Mouse (Mus musculus) lung, postnatal 0 days (tissue): Measurements from ENCODE around the gene 1700109H08Rik. TPM values are rescaled to one million over a fixed set of nuclear protein-coding genes. Genes with fewer than 3 reads are reported as not detected.
"Not testable (repeated sequence)": the region's sequence is repeated elsewhere in the genome, so short reads cannot be mapped to it uniquely, and the experiment has no call there.

Experiments
- ATAC-seq: fragments of 200-750 bp; cut with Nextera tagmentation; 2 replicates; pipeline ENCODE4 v1.8.0; 2017; ENCODE audit warnings: moderate library complexity
- DNase-seq: peaks from one replicate; pipeline ENCODE4 v3.0.0-alpha.2; 2016; ENCODE audit warnings: low spot score
- H3K27ac ChIP-seq: fragments of 300-500 bp; sonication (generic); 2 replicates; pipeline ENCODE4 v1.5.1; 2014; ENCODE audit warnings: antibody characterized with exemption, mild to moderate bottlenecking, low read length, mixed read lengths
- H3K27me3 ChIP-seq: fragments of 300-500 bp; sonication (generic); replicated peaks from 2 replicates; pipeline ENCODE4 v1.6.1; 2014; ENCODE audit warnings: low read length, mixed read lengths; ENCODE audit not compliant: insufficient read depth
- H3K36me3 ChIP-seq: fragments of 300-500 bp; sonication (generic); 2 replicates; pipeline ENCODE4 v1.6.1; 2014; ENCODE audit warnings: low read length, mixed read lengths; ENCODE audit not compliant: insufficient read depth
- H3K4me1 ChIP-seq: fragments of 300-500 bp; sonication (generic); 2 replicates; pipeline ENCODE4 v1.6.1; 2014; ENCODE audit warnings: antibody characterized with exemption, low read depth, low read length, mixed read lengths; ENCODE audit not compliant: insufficient read depth
- H3K4me2 ChIP-seq: fragments of 300-500 bp; sonication (generic); replicated peaks from 2 replicates; pipeline ENCODE4 v1.6.1; 2014; ENCODE audit warnings: low read depth, mild to moderate bottlenecking, low read length, moderate library complexity, mixed read lengths
- H3K4me3 ChIP-seq: fragments of 300-500 bp; sonication (generic); 2 replicates; pipeline ENCODE4 v1.5.1; 2014; ENCODE audit warnings: low read depth, low read length
- H3K9ac ChIP-seq: fragments of 300-500 bp; sonication (generic); replicated peaks from 2 replicates; pipeline ENCODE4 v1.6.1; 2014; ENCODE audit warnings: low read depth, mild to moderate bottlenecking
- H3K9me3 ChIP-seq: fragments of 300-500 bp; sonication (generic); 2 replicates; pipeline ENCODE4 v1.6.1; 2016; ENCODE audit warnings: low read length, mixed read lengths
- CTCF ChIP-seq: IDR thresholded peaks from 2 replicates; pipeline ENCODE4 v1.5.1; 2016; ENCODE audit warnings: antibody characterized with exemption, mild to moderate bottlenecking
- EP300 ChIP-seq: IDR thresholded peaks from 2 replicates; pipeline ENCODE4 v1.6.1; 2016; ENCODE audit warnings: antibody characterized with exemption, mild to moderate bottlenecking, control low read depth
- WGBS: fragments of 180-500 bp; shearing (Covaris S2); extraction: QIAGEN DNeasy Blood & Tissue Kit; methylation state at CpG from one replicate; pipeline ENCODE4 v1.1.7; 2014; 5-methylcytosine and 5-hydroxymethylcytosine counted together
- polyA plus RNA-seq: library from polyadenylated mRNA; unstranded; fragments of >200 nt; fragmentation: Nextera tagmentation; extraction: Ambion mirVana; gene quantifications from 2 replicates; pipeline ENCODE4 v1.2.1, GENCODE M21; 2015

1700109H08Rik gene
- polyA plus RNA-seq, 1 experiment from 2014 or later: 0.84 TPM

DNA sequence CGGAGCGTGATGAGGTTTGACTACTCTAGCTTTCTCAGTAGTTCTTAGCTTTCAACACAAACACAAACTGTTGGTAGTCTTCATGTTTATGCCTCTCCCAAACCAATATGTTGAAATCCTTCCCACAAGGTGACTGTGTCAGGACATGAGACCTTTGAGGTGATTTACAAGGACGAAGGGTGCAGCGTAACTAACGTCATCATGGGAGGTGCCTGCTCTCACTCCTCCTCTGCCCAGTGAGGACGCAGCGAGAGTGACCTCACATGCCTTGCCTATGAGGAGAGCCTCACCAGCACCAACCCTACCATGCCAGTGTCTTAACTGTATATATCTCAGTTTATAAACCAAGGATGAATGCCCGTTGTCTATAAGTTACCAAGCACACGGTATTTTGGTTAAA lies 35.7 kb downstream of the 1700109H08Rik start:
- no peak for ATAC-seq
- Histone ChIP-seq H3K36me3 (peaks cover 21% of the 10 kb centered on the region), H3K9ac (no peak overlapping the region), H3K9me3 (no peaks in the 10 kb centered on the region), H3K27ac (no peak overlapping the region), H3K4me2 (no peak overlapping the region), H3K4me1 (no peaks in the 10 kb centered on the region), H3K4me3 (no peak overlapping the region), H3K27me3 (no peaks in the 10 kb centered on the region)
- no peak for DNase-seq
- TF ChIP-seq EP300 (no peak), CTCF (no peak)
- 95% methylated on average over 9 of the region's 9 CpGs for WGBS

DNA sequence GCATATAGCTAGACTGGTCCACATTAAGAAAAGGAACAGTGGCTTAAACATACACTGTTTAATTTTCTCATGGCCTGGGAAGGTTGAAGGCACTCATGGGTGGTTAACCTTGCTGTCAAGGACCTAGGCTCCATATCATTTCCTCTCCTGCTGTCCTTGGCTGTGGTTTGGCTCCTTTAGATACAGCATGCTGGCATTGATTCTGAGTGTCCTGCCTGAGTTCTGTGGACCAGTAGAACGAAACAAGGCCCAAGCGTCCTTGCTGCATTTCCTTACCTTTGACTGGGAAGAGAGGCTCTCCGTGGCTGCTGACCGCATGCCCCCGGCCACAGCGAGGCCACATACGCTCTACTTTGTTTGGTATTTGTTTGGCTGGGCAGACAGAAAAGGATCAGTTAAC lies 37.9 kb downstream of the 1700109H08Rik start:
- no peak for DNase-seq
- WGBS: 96% methylated on average over 7 of the region's 7 CpGs
- Histone ChIP-seq H3K27ac (no peak overlapping the region), H3K4me3 (no peak overlapping the region), H3K36me3 (peaks cover 21% of the 10 kb centered on the region), H3K9me3 (no peaks in the 10 kb centered on the region), H3K27me3 (no peaks in the 10 kb centered on the region), H3K4me1 (no peaks in the 10 kb centered on the region), H3K4me2 (no peak overlapping the region), H3K9ac (no peak overlapping the region)
- no peak for ATAC-seq
- TF ChIP-seq CTCF: no peak
- no peak for TF ChIP-seq EP300

DNA sequence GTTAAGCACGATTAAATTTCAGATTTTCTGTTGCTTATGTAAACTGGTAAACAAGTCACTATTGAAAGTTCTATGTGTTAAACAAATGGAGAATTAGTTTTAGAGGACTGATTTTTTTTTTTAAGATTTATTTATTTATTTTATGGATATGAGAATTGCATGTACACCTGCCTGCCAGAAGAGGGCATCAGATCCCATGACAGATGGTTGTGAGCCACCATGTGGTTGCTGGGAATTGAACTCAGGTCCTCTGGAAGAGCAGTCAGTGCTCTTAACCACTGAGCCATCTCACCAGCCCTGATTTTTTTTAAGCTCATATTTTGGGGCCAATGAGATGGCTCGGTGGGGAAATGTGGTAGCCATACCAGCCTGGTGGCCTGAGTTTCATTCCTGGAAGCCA lies 40.5 kb downstream of the 1700109H08Rik start:
- WGBS: 96% methylated on average over 2 of the region's 2 CpGs
- H3K4me2 ChIP-seq, H3K9me3 ChIP-seq, H3K27me3 ChIP-seq, ATAC-seq, H3K4me3 ChIP-seq, H3K4me1 ChIP-seq, H3K9ac ChIP-seq, H3K36me3 ChIP-seq, H3K27ac ChIP-seq, DNase-seq: not testable (repeated sequence)

DNA sequence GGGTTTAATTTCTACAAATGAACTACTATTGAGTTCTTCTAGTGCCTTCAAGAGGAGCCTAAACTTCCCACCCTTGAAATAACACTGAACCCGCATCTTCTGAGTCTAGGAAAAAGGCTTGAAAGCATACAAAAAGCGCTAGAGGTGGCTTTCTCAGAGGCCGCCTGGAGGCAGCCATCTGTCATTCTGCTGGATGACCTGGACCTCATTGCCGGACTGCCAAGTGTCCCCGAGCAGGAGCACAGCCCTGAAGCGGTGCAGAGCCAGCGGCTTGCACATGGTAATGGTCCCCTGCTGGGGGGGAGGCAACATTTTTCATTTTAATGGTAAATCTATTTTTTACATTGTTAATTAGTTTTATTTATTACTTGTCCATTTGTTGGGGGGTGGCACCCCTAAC lies 49.1 kb downstream of the 1700109H08Rik start:
- H3K4me2 ChIP-seq: no peak overlapping the region
- no peak overlapping the region for H3K9ac ChIP-seq
- WGBS: 87% methylated on average over 7 of the region's 7 CpGs
- DNase-seq (no peak), ATAC-seq (no peak)
- peaks cover 5% of the 10 kb centered on the region; the same call in 1 of the 2 replicates for H3K36me3 ChIP-seq
- no peak overlapping the region for H3K4me3 ChIP-seq
- H3K27me3 ChIP-seq: no peaks in the 10 kb centered on the region
- no peak for TF ChIP-seq CTCF
- no peak for TF ChIP-seq EP300
- no peaks in the 10 kb centered on the region for H3K4me1 ChIP-seq
- no peak overlapping the region for H3K27ac ChIP-seq
- no peaks in the 10 kb centered on the region for H3K9me3 ChIP-seq

DNA sequence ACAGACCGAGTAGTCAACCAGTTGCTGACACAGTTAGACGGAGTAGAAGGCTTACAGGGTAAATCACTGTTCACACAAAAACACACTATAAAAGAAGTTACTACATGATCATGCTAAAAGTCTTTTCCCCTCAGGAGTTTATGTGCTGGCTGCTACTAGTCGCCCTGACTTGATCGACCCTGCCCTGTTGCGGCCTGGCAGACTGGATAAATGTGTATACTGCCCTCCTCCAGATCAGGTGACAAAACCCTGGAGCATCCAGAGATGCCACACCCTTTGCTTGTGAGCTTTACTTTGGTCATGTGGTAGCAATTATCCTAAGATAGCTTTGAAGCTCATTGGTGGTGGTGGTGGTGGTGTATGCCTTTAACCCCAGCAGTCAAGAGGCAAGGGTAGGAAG lies 58.7 kb downstream of the 1700109H08Rik start:
- Histone ChIP-seq H3K4me3 (no peak overlapping the region), H3K4me2 (no peak overlapping the region), H3K4me1 (no peaks in the 10 kb centered on the region), H3K9me3 (no peaks in the 10 kb centered on the region), H3K36me3 (peaks cover 5% of the 10 kb centered on the region; the same call in 1 of the 2 replicates), H3K9ac (no peak overlapping the region), H3K27me3 (no peaks in the 10 kb centered on the region), H3K27ac (no peak overlapping the region)
- TF ChIP-seq EP300: no peak
- no peak for TF ChIP-seq CTCF
- ATAC-seq (no peak), DNase-seq (no peak)
- WGBS: 91% methylated on average over 5 of the region's 5 CpGs

DNA sequence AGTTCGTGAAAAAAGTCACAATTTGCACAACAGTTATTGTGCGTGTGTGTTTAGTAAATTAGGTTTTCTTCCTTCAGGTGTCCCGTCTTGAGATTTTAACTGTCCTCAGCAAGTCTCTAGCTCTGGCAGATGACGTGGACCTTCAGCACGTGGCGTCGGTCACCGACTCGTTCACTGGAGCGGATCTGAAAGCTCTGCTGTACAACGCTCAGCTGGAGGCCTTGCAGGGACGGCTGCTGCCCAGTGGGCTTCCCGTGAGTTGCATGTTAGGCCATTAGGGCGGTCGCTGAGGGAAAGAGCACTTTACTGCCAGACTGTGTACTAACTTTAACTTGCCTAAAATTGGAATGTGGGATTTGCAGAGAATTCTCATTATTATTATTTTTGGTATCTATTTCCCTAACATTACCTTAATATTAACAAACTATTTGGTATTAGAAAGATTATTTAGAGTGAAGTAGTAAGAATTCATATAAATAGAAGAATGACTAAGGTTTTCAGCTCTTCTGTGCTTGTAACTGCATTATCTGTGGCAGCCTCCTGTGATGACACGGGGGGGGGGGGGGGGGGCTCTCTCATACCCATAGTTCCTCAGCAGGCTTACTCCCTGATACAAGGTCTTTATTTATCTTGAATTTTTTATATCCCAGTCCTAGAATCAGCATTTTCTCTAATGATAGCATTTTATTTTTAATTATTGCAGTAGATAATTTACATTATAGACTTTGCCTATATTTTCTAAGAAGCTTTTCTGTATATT lies 60.3 kb downstream of the 1700109H08Rik start:
- TF ChIP-seq CTCF (no peak), EP300 (no peak)
- peaks cover 6% of the 10 kb centered on the region; the same call in 1 of the 2 replicates for H3K36me3 ChIP-seq
- 75% methylated on average over 16 of the region's 16 CpGs for WGBS
- H3K4me3 ChIP-seq: no peak overlapping the region
- no peaks in the 10 kb centered on the region for H3K4me1 ChIP-seq
- DNase-seq (no peak), ATAC-seq (no peak)
- H3K27me3 ChIP-seq: no peaks in the 10 kb centered on the region
- no peaks in the 10 kb centered on the region for H3K9me3 ChIP-seq
- no peak overlapping the region for H3K9ac ChIP-seq
- H3K4me2 ChIP-seq: no peak overlapping the region
- no peak overlapping the region for H3K27ac ChIP-seq
